Mouse (Mus musculus) cerebellum, postnatal 25 days (tissue): ENCODE results near the gene Ifnlr1.

Experiments used
- DNase-seq, 2 experiments: peaks; one replicate each; pipeline ENCODE4 v3.0.0; 2021; ENCODE audit warnings: mixed read lengths in 2 of 2

Ifnlr1 gene

DNA sequence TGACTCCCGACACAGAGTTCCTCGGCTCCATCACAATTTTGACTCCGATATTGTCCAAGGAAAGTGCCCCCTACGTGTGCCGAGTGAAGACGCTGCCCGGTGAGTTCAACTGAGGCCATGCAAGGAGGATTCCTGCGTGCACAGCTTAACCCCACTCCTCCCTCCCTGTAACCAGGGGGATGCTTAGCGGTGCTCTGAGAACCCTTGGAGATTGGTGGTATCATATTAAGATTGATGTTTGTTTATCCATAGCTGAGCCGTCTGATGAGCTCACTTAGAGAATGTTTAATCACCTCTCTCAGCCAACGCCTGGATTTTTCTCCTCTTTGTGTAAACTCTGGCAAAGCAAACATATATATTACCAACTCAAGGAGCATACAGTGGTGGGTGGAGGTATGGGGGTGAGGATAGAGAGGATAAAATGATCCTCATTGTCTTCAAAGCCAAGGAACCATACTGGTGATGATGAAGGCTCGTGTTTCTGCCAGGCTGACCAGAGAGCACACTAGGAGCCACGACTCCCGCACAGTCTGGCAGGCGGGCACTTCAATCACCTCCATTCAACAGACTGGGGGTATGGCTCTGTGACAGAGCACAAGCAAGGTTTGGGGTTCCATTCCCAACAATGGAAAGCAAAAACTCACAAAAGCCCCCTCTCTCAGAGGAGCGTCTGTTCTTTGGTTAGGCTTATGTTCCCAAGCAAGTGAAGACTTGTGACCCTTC is 58.8 kb downstream of the Ifnlr1 start:
- DNase-seq, result no peak

DNA sequence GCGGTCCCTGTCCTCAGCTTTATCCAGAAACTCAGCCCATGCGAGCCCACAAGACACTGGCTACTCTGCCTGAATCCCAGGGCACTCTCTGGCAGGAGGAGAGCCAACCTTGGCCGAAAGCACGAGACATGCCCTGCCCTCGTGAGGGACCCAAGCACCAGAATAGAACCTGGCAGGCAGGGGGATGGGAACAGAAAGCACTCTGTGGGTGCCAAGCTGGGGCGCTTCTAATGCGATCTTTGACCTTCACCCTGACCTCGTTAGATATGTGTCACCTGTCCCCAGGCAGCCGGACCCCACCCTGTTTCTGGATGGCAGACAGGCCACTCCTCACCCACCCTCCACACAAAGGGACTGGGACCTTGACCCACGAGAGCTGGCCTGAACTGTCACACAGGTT is 59.5 kb downstream of the Ifnlr1 start:
- no peak for DNase-seq

DNA sequence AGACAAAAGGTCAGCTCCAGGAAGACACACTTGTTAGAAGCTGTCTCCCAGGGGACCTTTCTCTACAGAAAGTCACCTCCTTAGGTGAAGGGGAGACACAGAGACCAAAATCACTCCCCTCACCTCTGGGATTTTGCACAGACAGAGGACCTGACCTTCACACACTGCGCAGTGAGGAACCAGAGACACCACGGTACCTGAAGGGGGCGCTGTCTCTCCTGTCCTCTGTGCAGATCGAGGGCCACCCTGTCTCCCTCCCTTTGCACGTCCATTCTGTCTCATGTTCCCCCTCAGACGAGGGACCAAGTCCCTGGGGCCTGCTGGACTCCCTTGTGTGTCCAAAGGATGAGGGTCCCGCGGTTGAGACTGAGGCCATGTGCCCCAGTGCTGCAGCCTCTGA is 64.8 kb downstream of the Ifnlr1 start:
- no peak for DNase-seq

DNA sequence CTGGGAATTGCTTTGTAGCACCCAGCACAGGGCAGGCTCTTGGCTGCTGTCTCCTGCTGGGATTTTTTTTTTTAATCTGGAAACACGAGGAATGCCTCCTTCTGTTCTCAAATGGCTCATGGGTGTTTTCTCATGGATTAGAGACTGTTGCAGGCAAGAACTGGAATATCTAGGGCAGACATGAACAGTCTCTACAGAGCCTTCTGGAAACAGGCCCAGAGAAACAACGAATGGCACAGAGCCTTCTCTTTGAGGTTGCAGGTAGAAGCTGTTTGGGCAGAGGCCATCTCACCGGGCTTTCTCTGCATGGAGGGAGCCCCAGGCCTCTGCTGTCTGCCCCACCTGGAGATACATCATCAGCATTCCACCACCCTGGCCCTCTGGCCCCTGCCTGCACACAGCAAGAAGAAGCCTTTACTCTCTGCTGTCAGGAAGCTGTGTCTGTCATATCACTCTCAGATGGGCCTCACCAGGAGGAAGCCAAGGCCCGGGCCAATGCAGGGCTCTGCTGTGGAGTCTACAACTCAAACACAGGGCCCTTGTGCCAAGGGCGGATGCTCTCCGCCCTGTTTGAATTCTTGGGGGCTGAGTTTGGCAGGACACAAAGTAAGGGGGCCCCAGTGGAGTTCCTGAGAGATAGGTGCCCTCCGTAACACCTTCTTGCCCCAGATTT is 66.2 kb downstream of the Ifnlr1 start:
- no peak for DNase-seq

DNA sequence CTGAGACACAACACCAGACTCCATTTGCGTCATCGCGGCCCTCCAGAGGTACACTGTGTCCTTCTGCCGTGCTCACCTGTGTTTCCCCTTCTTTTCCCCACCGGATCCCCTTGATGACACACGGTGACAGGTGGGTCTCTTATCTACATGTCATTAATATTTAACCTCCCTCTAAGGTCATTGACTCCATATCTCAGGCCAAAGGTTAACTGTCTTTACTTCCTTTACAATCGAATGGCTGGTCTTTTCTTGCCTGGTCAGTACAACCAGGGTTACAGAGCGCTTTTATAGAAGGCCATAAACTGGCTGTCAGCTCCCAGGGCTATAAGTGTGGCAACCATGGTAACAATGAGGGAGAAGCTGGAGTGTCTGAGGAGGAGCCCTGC is 66.7 kb downstream of the Ifnlr1 start:
- DNase-seq, result no peak
